Mouse (Mus musculus) liver, adult 2 months (tissue): ENCODE measurements around the gene Tsks. TPM values are rescaled to one million over a fixed set of nuclear protein-coding genes. Genes with fewer than 3 reads are reported as not detected.

Source experiments
- DNase-seq: peaks from one replicate; pipeline ENCODE4 v3.0.0-alpha.2; 2011; ENCODE audit warnings: low read depth, low spot score; ENCODE audit errors: extremely low read depth
- H3K27ac ChIP-seq: fragments of 200-500 bp; replicated peaks from 2 replicates; pipeline ENCODE4 v1.5.1; 2012; ENCODE audit warnings: low read depth, mild to moderate bottlenecking, control low read depth, inconsistent platforms, low read length; ENCODE audit not compliant: insufficient read depth
- H3K27me3 ChIP-seq: fragments of 200-500 bp; 2 replicates; pipeline ENCODE4 v1.6.1; 2012; ENCODE audit warnings: mild to moderate bottlenecking, moderate library complexity, low read length, inconsistent platforms; ENCODE audit not compliant: control insufficient read depth, insufficient read depth
- H3K36me3 ChIP-seq: fragments of 200-500 bp; 2 replicates; pipeline ENCODE4 v1.6.1; 2012; ENCODE audit warnings: low read length, inconsistent platforms; ENCODE audit not compliant: control insufficient read depth, insufficient read depth
- H3K4me1 ChIP-seq: fragments of 200-500 bp; 2 replicates; pipeline ENCODE4 v1.6.1; 2011; ENCODE audit warnings: low read length; ENCODE audit not compliant: control insufficient read depth, insufficient read depth
- H3K4me3 ChIP-seq: fragments of 200-500 bp; 2 replicates; pipeline ENCODE4 v1.5.1; 2011; ENCODE audit warnings: low read depth, mild to moderate bottlenecking, control low read depth, low read length, moderate library complexity; ENCODE audit not compliant: insufficient read depth
- H3K79me2 ChIP-seq: fragments of 200-500 bp; 2 replicates; pipeline ENCODE4 v1.6.1; 2012; ENCODE audit warnings: inconsistent platforms, mild to moderate bottlenecking, low read length, moderate library complexity; ENCODE audit not compliant: control insufficient read depth, insufficient read depth
- H3K9ac ChIP-seq: fragments of 200-500 bp; 2 replicates; pipeline ENCODE4 v1.6.1; 2012; ENCODE audit warnings: low read depth, mild to moderate bottlenecking, control low read depth, inconsistent platforms, low read length
- CTCF ChIP-seq: fragments of 200-500 bp; IDR thresholded peaks from 2 replicates; pipeline ENCODE4 v1.5.1; 2011; ENCODE audit warnings: low read depth, low read length, control low read depth
- POLR2A ChIP-seq: fragments of 200-500 bp; IDR thresholded peaks from 2 replicates; pipeline ENCODE4 v1.6.1; 2011; ENCODE audit warnings: low read length, control low read depth; ENCODE audit not compliant: insufficient read depth; ENCODE audit errors: extremely low read depth
- WGBS: fragments of 180-500 bp; shearing (Covaris S2); methylation state at CpG from one replicate; pipeline ENCODE4 v1.1.7; 2018; 5-methylcytosine and 5-hydroxymethylcytosine counted together
- polyA plus RNA-seq: library from polyadenylated mRNA; depleted of rRNA; stranded (reverse); fragments of >200 nt; gene quantifications from 2 replicates; pipeline ENCODE4 v1.2.3, GENCODE M21; 2012; rRNA removed
- total RNA-seq: library from RNA; depleted of rRNA; stranded (reverse); fragments of >200 nt; gene quantifications from 2 replicates; pipeline ENCODE4 v1.2.3, GENCODE M21; 2014; rRNA removed

The Tsks gene
- total RNA-seq (not detected in 2 replicates), polyA plus RNA-seq (0.20 and 0.51 TPM in 2 replicates)

- Histone ChIP-seq H3K27me3 (no peaks in the 10 kb centered on the region), H3K36me3 (no peaks in the 10 kb centered on the region), H3K4me1 (no peaks in the 10 kb centered on the region), H3K9ac (no peak within 1 kb of the TSS), H3K79me2 (no peaks in the 10 kb centered on the region), H3K4me3 (no peak within 1 kb of the TSS), H3K27ac (no peak within 1 kb of the TSS)
- 87% methylated on average over 7 of the region's 7 CpGs for WGBS
- no peak for TF ChIP-seq POLR2A
- TF ChIP-seq CTCF, result no peak
- no peak for DNase-seq
Measured at GRCm38 (mm10) chr7:44942904-44943303, at the start of gene Tsks. Gene Tsks (plus strand): TSS chr7:44943204.

- peaks cover 18% of the 10 kb centered on the region for H3K79me2 ChIP-seq
- H3K9ac ChIP-seq, result no peak overlapping the region
- peaks cover 10% of the 10 kb centered on the region for H3K4me1 ChIP-seq
- no peaks in the 10 kb centered on the region for H3K27me3 ChIP-seq
- no peak overlapping the region for H3K27ac ChIP-seq
- no peak for TF ChIP-seq POLR2A
- no peak for TF ChIP-seq CTCF
- 86% methylated on average over 3 of the region's 3 CpGs for WGBS
- no peak overlapping the region for H3K4me3 ChIP-seq
- H3K36me3 ChIP-seq, result no peaks in the 10 kb centered on the region
- no peak for DNase-seq
Measured at GRCm38 (mm10) chr7:44894175-44894574, 48.8 kb upstream of the Tsks start.

- WGBS, result 71% methylated on average over 7 of the region's 7 CpGs
- no peaks in the 10 kb centered on the region for H3K27me3 ChIP-seq
- peaks cover 10% of the 10 kb centered on the region for H3K4me1 ChIP-seq
- TF ChIP-seq POLR2A (no peak), CTCF (no peak)
- H3K27ac ChIP-seq, result no peak overlapping the region
- H3K9ac ChIP-seq, result no peak overlapping the region
- DNase-seq, result no peak
- no peaks in the 10 kb centered on the region for H3K36me3 ChIP-seq
- H3K4me3 ChIP-seq, result no peak overlapping the region
- H3K79me2 ChIP-seq, result peaks cover 17% of the 10 kb centered on the region
Measured at GRCm38 (mm10) chr7:44895206-44895592, 47.8 kb upstream of the Tsks start.

GRCm38 (mm10) chr7:44895593-44896434, 47.2 kb upstream of the Tsks start, which contains the start of gene Fuz:
Gene Fuz (plus strand): TSS chr7:44896079.
- H3K27me3 ChIP-seq, result no peaks in the 10 kb centered on the region
- TF ChIP-seq CTCF (peak; percentile 68), POLR2A (no peak)
- peak within 1 kb of the TSS; percentile 73 for H3K4me3 ChIP-seq
- H3K79me2 ChIP-seq, result peaks cover 11% of the 10 kb centered on the region
- H3K4me1 ChIP-seq, result peaks cover 10% of the 10 kb centered on the region
- DNase-seq, result peak; percentile 91
- H3K36me3 ChIP-seq, result no peaks in the 10 kb centered on the region
- 1% methylated on average over 34 of the region's 34 CpGs for WGBS
- 0 out of 2 replicates have a peak within 1 kb of the TSS, but pooled peaks have one; percentile 7 for H3K27ac ChIP-seq
- peak within 1 kb of the TSS; percentile 70 for H3K9ac ChIP-seq

- H3K9ac ChIP-seq, result peak overlapping the region; percentile 70; the same call in 1 of the 2 replicates
- peak; percentile 18 for DNase-seq
Measured at GRCm38 (mm10) chr7:44896499-44896898, 46.5 kb upstream of the Tsks start.

GRCm38 (mm10) chr7:44898607-44899006, 44.4 kb upstream of the Tsks start:
- TF ChIP-seq CTCF (peak; percentile 45), POLR2A (0 out of 2 replicates have a peak, but pooled peaks have one; percentile 10)
- H3K36me3 ChIP-seq, result no peaks in the 10 kb centered on the region
- H3K27ac ChIP-seq, result no peak overlapping the region
- peaks cover 3% of the 10 kb centered on the region; the same call in 1 of the 2 replicates for H3K4me1 ChIP-seq
- H3K9ac ChIP-seq, result no peak overlapping the region
- DNase-seq, result peak; percentile 40
- H3K27me3 ChIP-seq, result no peaks in the 10 kb centered on the region
- no peaks in the 10 kb centered on the region for H3K79me2 ChIP-seq
- WGBS, result 31% methylated on average over 19 of the region's 19 CpGs
- peak overlapping the region; percentile 3; the same call in 1 of the 2 replicates for H3K4me3 ChIP-seq

More at GRCm38 (mm10) chr7:44896499-44896898, 46.5 kb upstream of the Tsks start:
- Histone ChIP-seq H3K4me3 (peak overlapping the region; percentile 73), H3K4me1 (peaks cover 4% of the 10 kb centered on the region; the same call in 1 of the 2 replicates), H3K27me3 (no peaks in the 10 kb centered on the region), H3K27ac (no peak overlapping the region), H3K36me3 (no peaks in the 10 kb centered on the region), H3K79me2 (peaks cover 5% of the 10 kb centered on the region; the same call in 1 of the 2 replicates)
- TF ChIP-seq POLR2A, result no peak
- no peak for TF ChIP-seq CTCF
- 49% methylated on average over 10 of the region's 10 CpGs for WGBS
